Mouse (Mus musculus) lung, embryonic 14.5 days (tissue): ENCODE data around the gene Usf2. TPM values are rescaled to one million over a fixed set of nuclear protein-coding genes. Genes with fewer than 3 reads are reported as not detected.

Source experiments
- ATAC-seq: fragments of 200-750 bp; cut with Nextera tagmentation; 2 replicates; pipeline ENCODE4 v1.8.0; 2017; ENCODE audit warnings: mild to moderate bottlenecking, moderate TSS enrichment, moderate library complexity; ENCODE audit not compliant: insufficient read depth
- DNase-seq: peaks from one replicate; pipeline ENCODE4 v3.0.0-alpha.2; 2015
- H3K27ac ChIP-seq: fragments of 300-500 bp; sonication (generic); 2 replicates; pipeline ENCODE4 v1.5.1; 2014; ENCODE audit warnings: low read depth, mild to moderate bottlenecking, moderate library complexity
- H3K27me3 ChIP-seq: fragments of 300-500 bp; sonication (generic); 2 replicates; pipeline ENCODE4 v1.6.1; 2014; ENCODE audit warnings: low read length, control low read depth; ENCODE audit not compliant: insufficient read depth
- H3K36me3 ChIP-seq: fragments of 300-500 bp; sonication (generic); 2 replicates; pipeline ENCODE4 v1.6.1; 2014; ENCODE audit warnings: control low read depth; ENCODE audit not compliant: insufficient read depth
- H3K4me1 ChIP-seq: fragments of 300-500 bp; sonication (generic); 2 replicates; pipeline ENCODE4 v1.6.1; 2014; ENCODE audit warnings: antibody characterized with exemption, control low read depth; ENCODE audit not compliant: insufficient read depth
- H3K4me2 ChIP-seq: fragments of 300-500 bp; sonication (generic); 2 replicates; pipeline ENCODE4 v1.6.1; 2014; ENCODE audit warnings: mild to moderate bottlenecking
- H3K4me3 ChIP-seq: fragments of 300-500 bp; sonication (generic); 2 replicates; pipeline ENCODE4 v1.5.1; 2014; ENCODE audit warnings: low read depth, low read length
- H3K9ac ChIP-seq: fragments of 300-500 bp; sonication (generic); 2 replicates; pipeline ENCODE4 v1.6.1; 2014
- H3K9me3 ChIP-seq: fragments of 300-500 bp; sonication (generic); 2 replicates; pipeline ENCODE4 v1.6.1; 2016; ENCODE audit warnings: low read depth, low read length, control low read depth
- CTCF ChIP-seq: IDR thresholded peaks from 2 replicates; pipeline ENCODE4 v1.5.1; 2016; ENCODE audit warnings: antibody characterized with exemption, low read depth
- WGBS: fragments of 180-500 bp; shearing (Covaris S2); extraction: QIAGEN DNeasy Blood & Tissue Kit; methylation state at CpG from one replicate; pipeline ENCODE4 v1.1.7; 2014; 5-methylcytosine and 5-hydroxymethylcytosine counted together
- polyA plus RNA-seq: library from polyadenylated mRNA; unstranded; fragments of >200 nt; fragmentation: Nextera tagmentation; extraction: Ambion mirVana; gene quantifications from 2 replicates; pipeline ENCODE4 v1.2.1, GENCODE M21; 2014

Usf2 gene
- polyA plus RNA-seq, 1 experiment from 2014 or later, result 21.8 TPM

DNA sequence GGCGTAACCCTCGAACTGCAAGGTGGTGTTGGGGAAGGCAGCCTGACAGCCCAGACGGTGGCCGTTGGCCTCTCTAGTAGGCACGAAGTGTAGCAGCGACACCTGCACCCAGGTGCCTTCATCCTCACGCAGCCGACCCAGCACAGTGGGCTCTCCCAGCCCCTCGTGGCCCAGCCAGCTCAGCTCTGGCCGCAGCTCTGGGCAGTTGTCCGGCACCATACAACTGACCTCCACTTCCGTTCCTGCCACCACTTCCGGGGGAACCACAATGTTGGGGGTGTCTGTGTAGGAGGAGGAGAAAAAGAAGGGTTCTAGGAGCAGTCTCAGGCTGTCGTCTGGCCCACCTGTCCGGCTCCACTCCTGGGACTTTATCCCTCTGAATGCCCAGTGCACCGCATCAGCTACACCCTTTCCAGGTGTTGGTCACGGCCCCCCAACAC lies 47.6 kb downstream of the Usf2 start:
- no peak overlapping the region for H3K27ac ChIP-seq
- H3K4me2 ChIP-seq, result peak overlapping the region; percentile 59
- WGBS, result 21% methylated on average over 17 of the region's 17 CpGs
- H3K27me3 ChIP-seq, result no peaks in the 10 kb centered on the region
- no peak for DNase-seq
- no peaks in the 10 kb centered on the region for H3K9me3 ChIP-seq
- peak overlapping the region; percentile 23; the same call in 1 of the 2 replicates for H3K4me3 ChIP-seq
- no peaks in the 10 kb centered on the region for H3K36me3 ChIP-seq
- TF ChIP-seq CTCF, result no peak
- H3K9ac ChIP-seq, result no peak overlapping the region
- no peaks in the 10 kb centered on the region; the same call in 1 of the 2 replicates for H3K4me1 ChIP-seq
- no peak for ATAC-seq

DNA sequence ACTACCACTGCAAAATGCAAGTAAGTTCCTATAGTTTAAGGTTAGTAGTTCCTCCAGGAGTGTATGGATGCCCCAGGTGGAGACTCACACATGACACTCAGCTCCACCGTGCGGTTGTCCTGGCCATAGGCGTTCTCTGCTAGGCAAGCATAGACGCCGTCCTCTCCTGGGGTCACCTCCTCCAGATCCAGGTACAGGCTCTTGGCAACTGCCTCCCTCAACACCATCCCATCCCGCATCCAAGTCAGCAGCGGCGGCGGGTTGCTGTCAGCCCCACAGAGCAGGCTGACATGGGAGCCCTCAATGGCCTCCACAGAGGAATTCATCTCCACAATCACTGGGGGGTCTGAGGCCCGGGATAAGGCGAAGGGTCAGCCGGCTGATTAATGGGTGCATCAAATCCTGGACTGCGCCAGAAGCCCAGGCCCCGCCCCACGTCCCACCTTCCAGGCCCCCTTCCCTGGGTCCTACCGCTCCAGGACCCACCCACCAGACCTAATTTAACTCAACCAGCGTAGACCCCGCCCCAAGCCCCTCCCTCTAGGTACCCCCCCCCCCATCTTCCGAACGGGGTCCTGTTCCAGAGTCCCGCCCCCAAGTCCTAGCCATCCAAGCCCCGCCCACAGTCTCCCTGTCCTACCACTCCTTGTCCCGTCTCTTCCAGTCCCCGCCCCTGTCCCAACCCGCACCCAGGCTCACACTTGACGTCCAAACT lies 48.2 kb downstream of the Usf2 start:
- Histone ChIP-seq H3K4me2 (peak overlapping the region; percentile 59), H3K9me3 (no peaks in the 10 kb centered on the region), H3K4me3 (peak overlapping the region; percentile 23), H3K9ac (no peak overlapping the region), H3K36me3 (no peaks in the 10 kb centered on the region), H3K27me3 (no peaks in the 10 kb centered on the region), H3K27ac (no peak overlapping the region), H3K4me1 (no peaks in the 10 kb centered on the region; the same call in 1 of the 2 replicates)
- ATAC-seq, result peak; percentile 80
- 2% methylated on average over 25 of the region's 26 CpGs for WGBS
- peak; percentile 60 for DNase-seq
- TF ChIP-seq CTCF, result 0 out of 2 replicates have a peak, but pooled peaks have one; percentile 4

DNA sequence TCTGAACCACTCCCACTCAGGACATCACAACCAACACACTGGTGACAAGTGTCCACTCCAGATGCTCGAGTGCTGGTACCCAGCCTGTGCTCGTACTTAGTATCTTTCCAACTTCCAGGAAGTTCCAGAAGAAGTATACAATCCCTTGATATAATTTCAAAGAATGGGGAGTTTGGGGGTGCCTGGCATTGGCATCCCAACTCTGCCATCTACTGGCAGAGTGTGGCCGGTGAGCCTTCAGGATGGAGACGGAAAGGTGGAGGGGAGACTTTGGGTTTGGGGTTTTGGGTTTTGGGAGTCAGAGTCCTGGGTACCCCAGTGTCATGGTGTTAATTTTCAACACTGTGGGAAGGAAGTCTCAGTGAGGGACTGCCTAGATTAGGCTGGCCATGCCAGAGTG lies 52.6 kb downstream of the Usf2 start:
- Histone ChIP-seq H3K9me3 (no peaks in the 10 kb centered on the region), H3K4me1 (no peaks in the 10 kb centered on the region; the same call in 1 of the 2 replicates), H3K9ac (no peak overlapping the region), H3K4me2 (no peak overlapping the region), H3K27me3 (no peaks in the 10 kb centered on the region), H3K36me3 (no peaks in the 10 kb centered on the region), H3K27ac (no peak overlapping the region), H3K4me3 (no peak overlapping the region)
- TF ChIP-seq CTCF, result peak; percentile 61
- WGBS, result 34% methylated on average over 4 of the region's 4 CpGs
- DNase-seq (peak; percentile 11), ATAC-seq (no peak)

Other genes starting within 250 kb of the Usf2 start
- 0.23 and 0.42 TPM in 2 replicates for gene Atp4a, start 244.6 kb downstream of the Usf2 start, polyA plus RNA-seq
- 169 and 179 TPM in 2 replicates for gene Tmem147, start 227.3 kb downstream of the Usf2 start, polyA plus RNA-seq
- 0.68 and 0.91 TPM in 2 replicates for gene Gapdhs, start 213.1 kb downstream of the Usf2 start, polyA plus RNA-seq
- gene Sbsn, start 205.3 kb downstream of the Usf2 start, polyA plus RNA-seq, result 0.34 and 1.3 TPM in 2 replicates
- gene Dmkn, start 193.0 kb downstream of the Usf2 start, polyA plus RNA-seq, result 2.4 TPM in 2 replicates
- gene Krtdap, start 168.9 kb downstream of the Usf2 start, polyA plus RNA-seq, result not detected in 2 replicates
- 0.20 and 0.39 TPM in 2 replicates for gene Ffar2, start 133.0 kb downstream of the Usf2 start, polyA plus RNA-seq
- gene Ffar3, start 100.6 kb downstream of the Usf2 start, polyA plus RNA-seq, result not detected in 2 replicates
- not detected in 2 replicates for gene Ffar1, start 95.2 kb downstream of the Usf2 start, polyA plus RNA-seq
- 0.32 TPM in 1 of 2 replicates, not detected in the other for gene Cd22, start 76.5 kb downstream of the Usf2 start, polyA plus RNA-seq
- gene Mag, start 41.9 kb downstream of the Usf2 start, polyA plus RNA-seq, result 0.12 and 0.25 TPM in 2 replicates
- not detected in 2 replicates for gene Hamp2, start 32.1 kb downstream of the Usf2 start, polyA plus RNA-seq
- gene Hamp, start 12.8 kb downstream of the Usf2 start, polyA plus RNA-seq, result not detected in 2 replicates
- 66.2 and 67.4 TPM in 2 replicates for gene Lsr, start 16.7 kb upstream of the Usf2 start, polyA plus RNA-seq
- gene Fam187b, start 17.0 kb upstream of the Usf2 start, polyA plus RNA-seq, result 3.6 and 4.9 TPM in 2 replicates
- gene Fxyd5, start 85.7 kb upstream of the Usf2 start, polyA plus RNA-seq, result 40.4 and 43.9 TPM in 2 replicates
- gene Fxyd7, start 94.7 kb upstream of the Usf2 start, polyA plus RNA-seq, result 9.1 and 9.8 TPM in 2 replicates
- 51.4 and 56.6 TPM in 2 replicates for gene Fxyd1, start 100.4 kb upstream of the Usf2 start, polyA plus RNA-seq
- 0.13 and 0.38 TPM in 2 replicates for gene Lgi4, start 102.5 kb upstream of the Usf2 start, polyA plus RNA-seq
- 30.7 and 34.0 TPM in 2 replicates for gene Fxyd3, start 119.9 kb upstream of the Usf2 start, polyA plus RNA-seq
- 9.9 and 10.8 TPM in 2 replicates for gene Hpn, start 158.5 kb upstream of the Usf2 start, polyA plus RNA-seq
- 0.93 and 1.3 TPM in 2 replicates for gene Scn1b, start 170.2 kb upstream of the Usf2 start, polyA plus RNA-seq
- gene Gramd1a, start 199.1 kb upstream of the Usf2 start, polyA plus RNA-seq, result 56.7 and 67.2 TPM in 2 replicates